Mouse (Mus musculus): ENCODE results near the gene Gprc5d. TPM values are rescaled to one million over a fixed set of nuclear protein-coding genes. Genes with fewer than 3 reads are reported as not detected.

Gene Gprc5d
- polyA plus RNA-seq, 1 experiment: not detected

DNA sequence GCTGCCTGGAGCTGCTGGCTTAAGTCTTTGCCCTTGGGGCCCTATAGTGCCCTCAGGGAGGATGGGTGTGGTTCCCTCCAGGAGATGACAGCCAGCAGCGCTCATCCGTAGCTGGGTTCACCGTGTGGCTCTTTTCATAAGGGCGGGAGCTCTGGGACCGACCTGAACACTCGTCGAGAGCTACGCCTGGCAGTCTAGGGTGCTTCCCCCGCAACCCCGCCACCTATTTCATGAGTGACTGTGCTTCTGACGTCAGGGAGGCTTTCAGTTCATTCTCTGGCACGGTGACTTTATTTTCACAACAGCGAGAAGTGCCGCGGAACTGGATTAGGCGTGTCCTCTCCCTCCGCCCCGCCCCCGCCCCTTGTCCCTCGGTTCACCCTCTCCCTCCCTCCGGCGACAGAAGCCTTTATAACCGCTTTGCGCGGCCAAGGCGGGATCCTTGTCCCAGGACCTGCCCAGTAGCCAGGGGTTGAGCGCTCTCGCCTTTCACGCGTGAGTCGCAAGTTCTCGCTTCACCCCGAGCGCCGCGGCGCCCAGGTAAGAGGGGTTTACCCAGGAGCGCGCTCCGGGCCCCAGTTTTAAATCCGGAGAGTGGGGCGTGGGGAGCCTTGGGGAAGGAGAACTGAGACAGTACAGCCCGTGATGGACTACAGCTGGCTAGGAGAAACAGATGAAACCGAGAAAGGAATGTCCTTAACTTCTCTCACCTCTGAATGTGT is 52.7 kb downstream of the Gprc5d start, which contains the start of gene Gprc5a:
Gene Gprc5a (plus strand): TSS at position 416 of the 722 bp plus-strand sequence.
- Histone ChIP-seq H3K9ac (ENCODE audit: low read depth, poor library complexity, severe bottlenecking) (peak within 1 kb of the TSS; percentile 58), H3K27me3 (ENCODE audit: control insufficient read depth, insufficient read depth, low read length, poor library complexity, severe bottlenecking) (no peaks in the 10 kb centered on the region), H3K27ac (ENCODE audit: insufficient read depth, low read length) (peak within 1 kb of the TSS; percentile 48), H3K9me3 (replicated peaks; ENCODE audit: control insufficient read depth, insufficient read depth, low read length, poor library complexity, severe bottlenecking) (no peaks in the 10 kb centered on the region), H3K4me1 (ENCODE audit: control insufficient read depth, insufficient read depth, low read length) (peaks cover 4% of the 10 kb centered on the region), H3K4me3 (ENCODE audit: low read depth, low read length) (peak within 1 kb of the TSS; percentile 74), H3K36me3 (ENCODE audit: control insufficient read depth, insufficient read depth, low read length, poor library complexity, severe bottlenecking) (no peaks in the 10 kb centered on the region)
- TF ChIP-seq CTCF (IDR thresholded peaks at IDR 0.05; ENCODE audit: low read depth, low read length): no peak
- peak; percentile 63 for TF ChIP-seq EP300 (IDR thresholded peaks at IDR 0.05; ENCODE audit: insufficient read depth, low read depth, low read length)

DNA sequence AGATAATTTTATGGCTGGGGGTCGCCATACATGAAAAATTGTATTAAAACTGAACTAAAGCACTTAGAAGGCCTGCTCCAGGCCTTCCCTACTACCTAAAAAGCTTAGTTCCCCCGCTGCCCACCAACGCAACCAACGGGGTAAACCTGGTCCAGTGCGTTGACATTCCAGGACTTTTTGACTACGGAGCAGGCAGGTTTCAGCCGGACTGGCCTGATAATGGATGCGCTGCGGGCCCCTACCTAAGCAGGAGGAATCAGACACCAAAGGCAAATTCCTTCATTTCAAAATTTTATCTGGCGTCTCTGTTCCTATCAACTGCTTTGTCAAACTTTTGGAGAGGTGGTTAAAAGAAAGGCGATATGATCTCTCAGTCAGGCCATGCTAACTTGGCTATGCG is 53.5 kb downstream of the Gprc5d start:
- no peaks in the 10 kb centered on the region for H3K9me3 ChIP-seq (replicated peaks; ENCODE audit: control insufficient read depth, insufficient read depth, low read length, poor library complexity, severe bottlenecking)
- H3K27me3 ChIP-seq (ENCODE audit: control insufficient read depth, insufficient read depth, low read length, poor library complexity, severe bottlenecking): no peaks in the 10 kb centered on the region
- no peak overlapping the region; the same call in 1 of the 2 replicates for H3K4me3 ChIP-seq (ENCODE audit: low read depth, low read length)

DNA sequence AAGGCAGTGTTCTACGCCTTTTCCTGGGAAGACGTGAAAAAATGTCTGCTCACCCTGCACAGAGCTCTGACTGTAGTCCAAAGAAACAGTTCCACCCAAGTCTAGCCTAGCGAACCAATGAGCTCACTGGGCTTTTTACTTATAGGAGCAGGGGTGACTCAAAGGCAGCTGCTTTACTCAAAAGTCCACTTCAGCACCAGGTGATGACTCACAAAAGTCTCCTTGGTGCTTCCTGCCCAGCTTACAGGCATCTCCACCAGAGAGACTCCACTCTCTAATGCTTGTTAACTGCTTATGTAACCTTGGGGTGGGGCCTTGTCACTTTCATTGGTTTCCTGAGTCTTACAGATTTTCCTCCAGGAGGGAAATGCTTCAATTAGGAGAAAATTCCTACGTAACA is 57.4 kb downstream of the Gprc5d start:
- no peaks in the 10 kb centered on the region for H3K9me3 ChIP-seq (replicated peaks; ENCODE audit: control insufficient read depth, insufficient read depth, low read length, poor library complexity, severe bottlenecking)
- H3K4me3 ChIP-seq (ENCODE audit: low read depth, low read length): no peak overlapping the region
- no peak overlapping the region for H3K9ac ChIP-seq (ENCODE audit: low read depth, poor library complexity, severe bottlenecking)
- H3K27me3 ChIP-seq (ENCODE audit: control insufficient read depth, insufficient read depth, low read length, poor library complexity, severe bottlenecking): no peaks in the 10 kb centered on the region
- H3K4me1 ChIP-seq (ENCODE audit: control insufficient read depth, insufficient read depth, low read length): peaks cover 2% of the 10 kb centered on the region
- no peaks in the 10 kb centered on the region for H3K36me3 ChIP-seq (ENCODE audit: control insufficient read depth, insufficient read depth, low read length, poor library complexity, severe bottlenecking)
- no peak for TF ChIP-seq POLR2A (IDR thresholded peaks at IDR 0.05; ENCODE audit: insufficient read depth, low read length)
- no peak for TF ChIP-seq CTCF (IDR thresholded peaks at IDR 0.05; ENCODE audit: low read depth, low read length)
- no peak for TF ChIP-seq EP300 (IDR thresholded peaks at IDR 0.05; ENCODE audit: insufficient read depth, low read depth, low read length)
- H3K27ac ChIP-seq (ENCODE audit: insufficient read depth, low read length): no peak overlapping the region

More for the DNA sequence above, 53.5 kb downstream of the Gprc5d start:
- Histone ChIP-seq H3K27ac (ENCODE audit: insufficient read depth, low read length) (no peak overlapping the region; the same call in 1 of the 2 replicates), H3K36me3 (ENCODE audit: control insufficient read depth, insufficient read depth, low read length, poor library complexity, severe bottlenecking) (no peaks in the 10 kb centered on the region), H3K9ac (ENCODE audit: low read depth, poor library complexity, severe bottlenecking) (no peak overlapping the region), H3K4me1 (ENCODE audit: control insufficient read depth, insufficient read depth, low read length) (peaks cover 4% of the 10 kb centered on the region)
- TF ChIP-seq EP300 (IDR thresholded peaks at IDR 0.05; ENCODE audit: insufficient read depth, low read depth, low read length) (no peak), CTCF (IDR thresholded peaks at IDR 0.05; ENCODE audit: low read depth, low read length) (no peak), POLR2A (IDR thresholded peaks at IDR 0.05; ENCODE audit: insufficient read depth, low read length) (no peak)

Other genes with a start within 250 kb of the Gprc5d start
- 26.3 and 26.8 TPM in 2 replicates for gene Gpr19, start 219.7 kb downstream of the Gprc5d start, polyA plus RNA-seq (2011; ENCODE audit: insufficient read depth, insufficient read length, low read depth, missing spikeins)
- 37.2 and 38.4 TPM in 2 replicates for gene Cdkn1b, start 197.9 kb downstream of the Gprc5d start, polyA plus RNA-seq (2011; ENCODE audit: insufficient read depth, insufficient read length, low read depth, missing spikeins)
- 0.39 and 0.49 TPM in 2 replicates for gene Apold1, start 136.6 kb downstream of the Gprc5d start, polyA plus RNA-seq (2011; ENCODE audit: insufficient read depth, insufficient read length, low read depth, missing spikeins)
- gene Ddx47, start 106.7 kb downstream of the Gprc5d start, polyA plus RNA-seq (2011; ENCODE audit: insufficient read depth, insufficient read length, low read depth, missing spikeins): 114 and 123 TPM in 2 replicates
- gene Gprc5a, start 52.6 kb downstream of the Gprc5d start, polyA plus RNA-seq (2011; ENCODE audit: insufficient read depth, insufficient read length, low read depth, missing spikeins): 46.0 and 48.4 TPM in 2 replicates
- gene Fam234b, start 79.7 kb upstream of the Gprc5d start, polyA plus RNA-seq (2011; ENCODE audit: insufficient read depth, insufficient read length, low read depth, missing spikeins): 6.3 and 7.4 TPM in 2 replicates
- gene Hebp1, start 79.7 kb upstream of the Gprc5d start, polyA plus RNA-seq (2011; ENCODE audit: insufficient read depth, insufficient read length, low read depth, missing spikeins): 12.8 and 13.5 TPM in 2 replicates
- gene Gsg1, start 136.1 kb upstream of the Gprc5d start, polyA plus RNA-seq (2011; ENCODE audit: insufficient read depth, insufficient read length, low read depth, missing spikeins): 0.62 TPM in 1 of 2 replicates, not detected in the other
- gene Pbp2, start 192.1 kb upstream of the Gprc5d start, polyA plus RNA-seq (2011; ENCODE audit: insufficient read depth, insufficient read length, low read depth, missing spikeins): 0.48 TPM in 1 of 2 replicates, not detected in the other
- 35.0 and 38.6 TPM in 2 replicates for gene Emp1, start 244.3 kb upstream of the Gprc5d start, polyA plus RNA-seq (2011; ENCODE audit: insufficient read depth, insufficient read length, low read depth, missing spikeins)